Mouse (Mus musculus) liver, postnatal 0 days (tissue): ENCODE results near the gene Ubac2.

Experiments used
- CTCF ChIP-seq: sonication (generic); IDR thresholded peaks from 2 replicates; pipeline ENCODE4 v1.5.1; 2016; ENCODE audit warnings: antibody characterized with exemption, low read depth
- EP300 ChIP-seq: IDR thresholded peaks from 2 replicates; pipeline ENCODE4 v1.6.1; 2016; ENCODE audit warnings: antibody characterized with exemption, low read depth, mild to moderate bottlenecking

DNA sequence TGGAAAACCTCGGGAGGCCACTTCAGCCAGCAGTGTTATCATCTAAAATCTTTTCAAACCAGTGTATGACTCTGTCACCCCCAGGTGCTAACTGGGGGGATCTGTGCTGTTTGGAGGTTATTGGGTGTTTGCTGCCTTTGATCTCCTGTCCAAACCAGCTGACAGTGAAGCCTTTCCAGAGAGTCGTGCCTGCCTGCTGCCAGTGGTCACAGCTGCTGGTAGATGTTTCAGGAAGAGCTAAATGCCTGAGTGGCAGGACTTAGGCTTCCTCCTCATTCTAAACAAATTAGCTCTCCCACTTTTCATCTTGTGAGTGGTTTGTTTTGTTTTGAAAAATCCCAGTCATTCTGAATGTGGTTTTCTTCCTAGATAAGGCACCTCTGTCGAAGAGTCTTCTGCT, 26.3 kb downstream of the Ubac2 start:
- no peak for TF ChIP-seq EP300
- no peak for TF ChIP-seq CTCF
